Mouse (Mus musculus): ENCODE measurements at regions not wholly inside any gene's neighbourhood (a gene's known extent, or its start where the extent isn't known, plus 50 kb on each side); places are given as distances from the start of the nearest gene placed in this dataset.

DNA sequence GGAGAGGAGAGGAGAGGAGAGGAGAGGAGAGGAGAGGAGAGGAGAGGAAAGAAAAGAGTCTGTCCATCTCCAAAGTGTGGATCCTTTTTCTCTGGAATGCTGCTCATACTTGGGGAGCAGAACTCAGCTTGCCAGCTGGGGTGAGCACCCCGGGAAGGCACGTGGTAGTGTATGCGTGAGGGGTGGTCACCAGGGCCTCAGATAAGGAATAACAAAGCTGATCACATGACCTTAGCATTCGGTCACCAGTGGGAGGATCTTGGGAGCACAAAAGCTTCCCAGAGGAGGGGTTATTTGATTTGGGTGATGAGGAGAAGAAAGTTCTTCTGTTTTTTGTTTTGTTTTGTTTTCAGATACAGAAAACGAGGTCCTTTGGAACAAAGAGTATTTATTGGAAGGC is 69.4 kb upstream of the Tle3 start:
- TF ChIP-seq MAFK (IDR thresholded peaks at IDR 0.05; ENCODE audit: insufficient read depth, low read depth, low read length) (no peak), ZC3H11A (IDR thresholded peaks at IDR 0.05; ENCODE audit: borderline replicate concordance, low read depth, low read length) (no peak), ZNF384 (IDR thresholded peaks at IDR 0.05; ENCODE audit: low read depth, low read length) (no peak), HCFC1 (IDR thresholded peaks at IDR 0.05; ENCODE audit: borderline replicate concordance, insufficient read depth, low read length) (no peak)

All from ES-E14 (cell line).